Mouse (Mus musculus): Measurements from ENCODE around the gene Trpc7. TPM values are rescaled to one million over a fixed set of nuclear protein-coding genes. Genes with fewer than 3 reads are reported as not detected.
A peak's percentile ranks its signal among the peaks of the same experiment; 100 is the strongest.

Gene Trpc7
- total and polyA plus RNA-seq, 2 experiments, result not detected

DNA sequence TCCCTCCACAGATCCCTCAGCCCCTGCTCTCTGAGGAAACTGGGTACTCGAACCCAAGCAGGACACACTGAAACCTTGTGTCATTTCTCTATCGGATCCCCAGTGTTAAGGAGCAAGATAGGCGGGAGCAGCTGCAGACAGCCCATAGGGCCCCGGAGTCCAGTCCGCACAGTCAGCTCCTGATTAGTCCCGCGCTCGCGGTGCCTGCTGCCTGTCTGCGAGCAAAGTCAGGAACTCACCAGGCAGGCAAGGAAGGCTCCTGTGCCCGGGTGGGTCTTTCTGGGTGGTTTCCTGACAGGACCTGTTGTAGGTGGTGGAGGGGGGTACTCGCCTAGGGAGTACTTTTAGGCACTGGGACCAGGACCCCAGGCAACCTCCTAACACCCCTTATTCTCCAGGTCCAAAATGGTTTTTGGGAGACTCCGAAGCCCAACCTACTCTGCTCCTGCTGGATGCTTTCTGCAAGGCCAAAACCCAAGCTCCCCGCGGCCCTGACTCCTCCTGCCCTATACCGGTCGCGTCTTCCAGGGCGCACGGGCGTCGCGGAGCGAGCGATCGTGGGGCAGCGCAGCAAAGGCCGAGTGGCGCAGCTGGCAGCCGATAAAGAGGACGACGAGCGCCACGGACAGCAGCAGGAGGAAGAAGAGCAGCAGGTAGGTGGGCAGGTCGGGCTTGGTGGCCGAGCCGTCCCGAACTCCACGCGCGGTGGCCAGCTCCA lies 143.2 kb downstream of the Trpc7 start:
- Histone ChIP-seq H3K4me1 (ENCODE audit: control insufficient read depth, insufficient read depth, low read length) (peaks cover 3% of the 10 kb centered on the region), H3K36me3 (ENCODE audit: control insufficient read depth, insufficient read depth, low read length) (no peaks in the 10 kb centered on the region), H3K9ac (ENCODE audit: low read depth, low read length) (no peak overlapping the region), H3K79me2 (ENCODE audit: control insufficient read depth, insufficient read depth, low read length) (no peaks in the 10 kb centered on the region), H3K27me3 (ENCODE audit: control insufficient read depth, insufficient read depth, low read length) (peaks cover 18% of the 10 kb centered on the region), H3K4me3 (ENCODE audit: insufficient read depth, low read depth, low read length) (peak overlapping the region; percentile 25; the same call in 1 of the 2 replicates), H3K27ac (replicated peaks; ENCODE audit: insufficient read depth, low read depth, low read length) (no peak overlapping the region)
- WGBS, result 10% methylated on average over 41 of the region's 41 CpGs
- TF ChIP-seq POLR2A (IDR thresholded peaks at IDR 0.05; ENCODE audit: extremely low read depth, insufficient read depth, low read length) (no peak), CTCF (IDR thresholded peaks at IDR 0.05; ENCODE audit: low read depth, low read length) (no peak)
- no peak for DNase-seq (ENCODE audit: extremely low read depth, low read depth, low spot score)

DNA sequence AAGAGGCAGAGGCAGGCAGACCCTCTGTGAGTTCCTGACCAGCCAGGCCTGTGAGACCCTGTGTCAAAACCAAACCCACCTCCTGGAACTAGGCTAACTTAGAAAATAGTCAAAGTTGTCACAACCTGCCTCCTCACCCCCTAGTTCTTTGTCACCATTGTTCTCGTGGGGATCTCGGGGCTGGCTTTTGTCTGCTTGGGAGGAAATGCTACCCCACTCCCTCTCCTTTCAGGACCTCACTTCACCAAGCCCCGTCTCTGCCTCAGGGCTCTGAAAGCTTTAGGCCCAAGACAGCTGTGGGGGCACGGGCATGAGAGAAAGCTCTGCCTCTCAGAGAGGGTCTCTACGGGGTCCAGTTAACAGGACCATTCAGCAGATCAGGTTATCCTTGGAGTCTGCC lies 144.0 kb downstream of the Trpc7 start:
- H3K4me3 ChIP-seq (ENCODE audit: insufficient read depth, low read depth, low read length), result no peak overlapping the region
- 68% methylated on average over 5 of the region's 5 CpGs for WGBS
- H3K9ac ChIP-seq (ENCODE audit: low read depth, low read length), result no peak overlapping the region
- no peaks in the 10 kb centered on the region for H3K36me3 ChIP-seq (ENCODE audit: control insufficient read depth, insufficient read depth, low read length)
- peaks cover 9% of the 10 kb centered on the region for H3K4me1 ChIP-seq (ENCODE audit: control insufficient read depth, insufficient read depth, low read length)
- no peak for TF ChIP-seq POLR2A (IDR thresholded peaks at IDR 0.05; ENCODE audit: extremely low read depth, insufficient read depth, low read length)
- no peak for TF ChIP-seq CTCF (IDR thresholded peaks at IDR 0.05; ENCODE audit: low read depth, low read length)
- H3K79me2 ChIP-seq (ENCODE audit: control insufficient read depth, insufficient read depth, low read length), result no peaks in the 10 kb centered on the region
- H3K27ac ChIP-seq (replicated peaks; ENCODE audit: insufficient read depth, low read depth, low read length), result no peak overlapping the region
- peaks cover 18% of the 10 kb centered on the region for H3K27me3 ChIP-seq (ENCODE audit: control insufficient read depth, insufficient read depth, low read length)
- no peak for DNase-seq (ENCODE audit: extremely low read depth, low read depth, low spot score)

- Histone ChIP-seq H3K36me3 (ENCODE audit: control insufficient read depth, insufficient read depth, low read length) (no peaks in the 10 kb centered on the region), H3K9ac (ENCODE audit: low read depth, low read length) (no peak overlapping the region), H3K79me2 (ENCODE audit: control insufficient read depth, insufficient read depth, low read length) (no peaks in the 10 kb centered on the region), H3K27me3 (ENCODE audit: control insufficient read depth, insufficient read depth, low read length) (peaks cover 18% of the 10 kb centered on the region), H3K4me1 (ENCODE audit: control insufficient read depth, insufficient read depth, low read length) (peaks cover 7% of the 10 kb centered on the region), H3K4me3 (ENCODE audit: insufficient read depth, low read depth, low read length) (no peak overlapping the region), H3K27ac (replicated peaks; ENCODE audit: insufficient read depth, low read depth, low read length) (no peak overlapping the region)
- 88% methylated on average over 7 of the region's 7 CpGs for WGBS
- TF ChIP-seq CTCF (IDR thresholded peaks at IDR 0.05; ENCODE audit: low read depth, low read length) (no peak), POLR2A (IDR thresholded peaks at IDR 0.05; ENCODE audit: extremely low read depth, insufficient read depth, low read length) (no peak)
- DNase-seq (ENCODE audit: extremely low read depth, low read depth, low spot score), result no peak
Measured at GRCm38 (mm10) chr13:56749377-56749776, 146.4 kb downstream of the Trpc7 start.

DNA sequence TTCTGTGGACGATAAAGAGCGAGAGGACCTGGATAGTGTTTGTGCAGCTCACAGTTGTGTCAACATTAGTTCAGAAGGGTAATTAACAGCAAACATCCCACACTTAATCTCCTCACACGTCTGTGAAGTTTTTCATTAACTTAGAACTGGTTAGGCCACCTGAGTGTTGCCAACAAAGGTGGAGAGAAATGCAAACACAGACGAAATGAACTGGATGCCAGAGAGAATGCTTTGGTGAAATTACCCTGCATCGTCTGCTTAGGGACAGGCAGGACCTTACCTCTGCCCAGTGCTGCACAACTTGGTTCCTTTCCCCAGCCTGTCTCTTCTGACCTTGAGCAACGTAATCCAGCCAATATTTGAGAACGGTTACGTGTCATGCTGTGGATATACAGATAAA lies 148.2 kb downstream of the Trpc7 start:
- H3K27me3 ChIP-seq (ENCODE audit: control insufficient read depth, insufficient read depth, low read length), result peaks cover 6% of the 10 kb centered on the region
- peaks cover 7% of the 10 kb centered on the region for H3K4me1 ChIP-seq (ENCODE audit: control insufficient read depth, insufficient read depth, low read length)
- H3K9ac ChIP-seq (ENCODE audit: low read depth, low read length), result no peak overlapping the region
- H3K36me3 ChIP-seq (ENCODE audit: control insufficient read depth, insufficient read depth, low read length), result no peaks in the 10 kb centered on the region
- WGBS, result 14% methylated on average over 8 of the region's 8 CpGs
- DNase-seq (ENCODE audit: extremely low read depth, low read depth, low spot score), result peak; percentile 84
- no peak overlapping the region for H3K27ac ChIP-seq (replicated peaks; ENCODE audit: insufficient read depth, low read depth, low read length)
- no peaks in the 10 kb centered on the region for H3K79me2 ChIP-seq (ENCODE audit: control insufficient read depth, insufficient read depth, low read length)
- TF ChIP-seq CTCF (IDR thresholded peaks at IDR 0.05; ENCODE audit: low read depth, low read length) (no peak), POLR2A (IDR thresholded peaks at IDR 0.05; ENCODE audit: extremely low read depth, insufficient read depth, low read length) (no peak)
- no peak overlapping the region for H3K4me3 ChIP-seq (ENCODE audit: insufficient read depth, low read depth, low read length)

DNA sequence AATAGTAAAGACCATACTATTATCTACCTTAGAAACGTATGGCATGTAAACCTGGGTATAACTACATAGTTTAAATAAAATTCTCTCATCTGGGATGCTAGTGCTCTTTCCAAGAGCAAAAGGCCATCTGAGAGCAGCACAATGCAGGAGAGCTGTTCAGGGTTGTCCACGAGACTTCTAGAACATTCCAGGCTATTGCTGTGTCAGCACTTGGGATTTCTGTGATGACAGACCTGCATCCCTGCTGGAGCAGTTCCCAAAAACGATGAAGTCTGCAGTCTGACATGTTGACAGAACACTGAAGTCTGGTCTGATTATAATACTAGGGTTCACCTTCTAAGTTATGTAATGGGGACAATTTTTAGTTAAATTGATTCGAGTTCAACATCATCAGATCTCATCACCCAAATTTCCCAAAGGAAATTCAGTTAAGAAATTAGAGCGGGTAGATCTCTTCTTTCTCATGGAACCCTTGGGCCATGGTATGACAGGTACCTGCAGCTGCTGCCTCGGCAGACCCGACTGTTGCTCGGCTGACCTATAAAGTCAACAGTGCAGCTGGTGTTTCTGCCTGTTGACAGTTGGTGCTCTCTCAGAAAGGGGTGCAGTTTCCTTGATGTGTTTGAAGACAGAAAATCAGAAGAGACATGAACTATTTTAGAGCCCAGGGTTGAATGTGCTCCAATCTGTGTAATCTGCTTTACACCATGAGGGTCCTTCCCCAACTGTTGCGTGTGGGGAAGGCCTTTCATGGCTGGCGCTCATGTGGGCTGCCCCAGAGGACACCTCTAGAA lies 148.9 kb downstream of the Trpc7 start:
- DNase-seq (ENCODE audit: extremely low read depth, low read depth, low spot score), result peak; percentile 26
- peaks cover 3% of the 10 kb centered on the region; the same call in 1 of the 2 replicates for H3K27me3 ChIP-seq (ENCODE audit: control insufficient read depth, insufficient read depth, low read length)
- H3K4me3 ChIP-seq (ENCODE audit: insufficient read depth, low read depth, low read length), result no peak overlapping the region
- peaks cover 7% of the 10 kb centered on the region for H3K4me1 ChIP-seq (ENCODE audit: control insufficient read depth, insufficient read depth, low read length)
- TF ChIP-seq POLR2A (IDR thresholded peaks at IDR 0.05; ENCODE audit: extremely low read depth, insufficient read depth, low read length) (no peak), CTCF (IDR thresholded peaks at IDR 0.05; ENCODE audit: low read depth, low read length) (no peak)
- H3K36me3 ChIP-seq (ENCODE audit: control insufficient read depth, insufficient read depth, low read length), result no peaks in the 10 kb centered on the region
- H3K9ac ChIP-seq (ENCODE audit: low read depth, low read length), result no peak overlapping the region
- no peak overlapping the region for H3K27ac ChIP-seq (replicated peaks; ENCODE audit: insufficient read depth, low read depth, low read length)
- 36% methylated on average over 10 of the region's 10 CpGs for WGBS
- no peaks in the 10 kb centered on the region for H3K79me2 ChIP-seq (ENCODE audit: control insufficient read depth, insufficient read depth, low read length)

Measured in liver, adult 2 months (tissue).